Mouse (Mus musculus) heart, postnatal 0 days (tissue): Measurements from ENCODE around the gene Sdr39u1.

ENCODE experiments used
- CTCF ChIP-seq: IDR thresholded peaks from 2 replicates; pipeline ENCODE4 v1.5.1; 2016; ENCODE audit warnings: antibody characterized with exemption, control low read depth, low read depth
- EP300 ChIP-seq: IDR thresholded peaks from 2 replicates; pipeline ENCODE4 v1.6.1; 2016; ENCODE audit warnings: antibody characterized with exemption, low read depth

DNA sequence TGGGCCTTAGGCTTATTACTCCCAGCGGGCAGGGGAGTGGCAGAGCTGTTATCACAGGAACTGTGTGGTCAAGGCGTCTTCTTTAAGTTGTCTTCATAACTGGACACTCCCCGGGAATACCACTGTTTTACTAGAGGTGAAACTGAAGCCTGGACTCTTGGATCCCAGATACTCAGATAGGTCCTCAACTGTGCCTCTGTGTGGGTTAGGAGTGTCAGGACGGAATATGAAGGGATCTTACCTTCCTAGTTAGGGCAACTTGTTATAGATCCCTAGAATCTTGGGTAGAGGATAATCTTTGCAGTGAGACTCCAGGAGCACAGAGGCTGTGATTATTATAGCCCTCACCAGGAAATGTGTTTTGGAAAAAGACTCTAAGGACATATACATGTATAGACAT, 44.5 kb upstream of the Sdr39u1 start, which contains the start of gene Cma1:
- TF ChIP-seq CTCF (no peak), EP300 (no peak)
